Mouse (Mus musculus) CH12F3 (cell line): ENCODE results near the gene Prim2.

Experiments
- in situ Hi-C: fragments of 300-500 bp; cut with MboI; formaldehyde crosslinking; loops from 2 replicates; pipeline ENCODE4 v1.14.3; 2020; ENCODE audit warnings: low sequenced_read_pairs

Gene Prim2

DNA sequence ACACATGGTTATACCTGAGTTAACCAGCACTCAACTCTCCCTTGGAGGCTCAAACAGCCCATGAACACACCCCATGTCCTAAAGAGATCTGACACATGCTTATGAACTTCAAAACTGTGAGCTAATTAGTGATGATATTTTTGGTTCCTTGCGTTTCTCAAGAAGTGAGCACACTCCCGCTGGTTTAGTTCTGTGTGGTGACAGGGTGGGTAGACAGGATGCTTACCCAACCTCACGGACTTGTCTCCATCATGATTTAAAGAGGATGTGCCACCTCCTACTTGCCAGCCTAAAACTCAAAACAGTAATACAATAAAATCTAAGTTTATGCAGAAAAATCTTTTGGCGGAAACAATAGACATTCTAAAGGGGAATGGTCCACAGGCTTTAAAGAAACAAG, 173.5 kb downstream of the Prim2 start:
- in situ Hi-C loops = no loop called here

DNA sequence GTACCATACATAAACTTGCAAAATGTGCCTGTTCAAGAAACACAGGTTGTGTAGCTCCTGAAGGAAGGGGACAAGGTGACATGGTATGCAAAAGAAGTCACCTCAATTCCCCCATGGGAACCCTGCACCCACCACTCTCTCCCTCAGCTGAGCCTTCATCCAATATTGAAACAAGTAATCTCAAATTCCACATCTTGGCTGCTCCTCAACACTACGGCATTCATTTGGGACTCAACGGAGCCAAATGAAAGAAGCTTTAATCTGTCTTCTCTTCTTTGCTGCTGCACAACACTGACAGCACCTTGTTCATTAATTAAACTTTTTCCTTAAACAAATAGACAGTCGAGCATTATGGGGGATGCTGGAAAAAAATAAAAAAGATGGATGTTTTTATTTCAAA, 174.0 kb downstream of the Prim2 start:
- in situ Hi-C loops = no loop called here

DNA sequence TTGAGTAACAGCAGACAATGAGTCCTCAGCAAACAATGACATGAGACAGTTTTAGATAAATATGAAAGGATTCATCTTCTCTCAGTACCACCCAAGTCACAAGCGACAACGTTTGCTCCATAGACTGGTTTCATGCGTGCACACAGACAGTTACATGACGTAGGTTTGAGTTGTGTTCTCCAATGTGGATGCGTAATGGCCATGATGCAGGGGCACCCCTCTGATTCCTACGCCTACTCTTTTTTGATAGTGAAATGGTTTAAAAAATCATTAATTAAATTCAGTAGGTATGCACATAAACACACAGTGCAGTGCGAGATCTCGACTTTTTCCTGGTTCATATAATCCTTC, 174.4 kb downstream of the Prim2 start:
- in situ Hi-C loops = no loop called here

DNA sequence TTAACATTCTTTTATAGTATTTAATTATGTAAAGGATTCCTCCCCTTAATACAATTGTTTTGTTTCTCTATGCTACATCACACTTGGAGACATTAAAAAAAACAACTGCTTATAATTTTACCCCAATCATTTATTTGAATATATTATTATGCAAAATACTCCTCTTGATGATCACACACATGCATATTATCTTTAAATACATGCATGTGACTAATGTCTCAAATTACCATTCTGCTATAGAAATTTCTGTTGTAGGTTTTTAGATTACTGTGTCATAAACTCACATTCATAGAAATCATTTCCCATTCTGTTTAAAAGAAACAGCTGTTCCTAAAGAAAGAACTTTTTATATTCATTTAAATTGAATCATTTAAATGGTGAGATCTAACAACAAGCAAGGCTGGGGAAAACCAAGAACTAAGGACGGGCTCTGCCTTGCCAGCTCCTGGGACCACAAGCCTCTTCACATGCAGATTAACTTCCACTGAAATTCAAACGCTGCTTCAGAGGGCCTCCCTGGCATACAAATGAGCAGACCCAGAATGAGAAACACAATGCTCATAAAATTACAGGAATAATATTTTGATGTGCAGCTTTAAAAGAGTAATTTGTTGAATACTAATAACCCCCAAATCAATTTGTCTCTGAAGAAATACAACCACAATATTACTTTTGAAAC, 174.9 kb downstream of the Prim2 start:
- in situ Hi-C loops = no loop called here

DNA sequence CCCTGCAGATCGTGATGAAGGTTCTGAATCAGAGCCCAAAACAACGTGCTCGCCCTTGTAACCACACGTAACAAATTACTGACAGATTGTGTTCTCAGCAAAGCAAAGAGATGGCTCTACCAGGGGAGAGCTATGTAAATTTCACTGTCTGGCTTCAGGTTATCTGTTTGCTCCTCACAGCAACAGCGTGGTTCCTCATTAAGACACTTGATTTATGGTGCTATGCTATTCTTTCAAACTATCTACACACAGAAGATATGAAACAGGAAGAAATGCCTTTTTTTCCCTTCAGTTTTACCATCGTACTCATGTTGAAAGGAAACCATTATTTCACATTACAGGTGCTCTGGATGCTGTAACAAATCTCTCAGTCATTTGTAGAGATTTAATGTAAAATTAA, 179.4 kb downstream of the Prim2 start:
- in situ Hi-C loops = no loop called here

DNA sequence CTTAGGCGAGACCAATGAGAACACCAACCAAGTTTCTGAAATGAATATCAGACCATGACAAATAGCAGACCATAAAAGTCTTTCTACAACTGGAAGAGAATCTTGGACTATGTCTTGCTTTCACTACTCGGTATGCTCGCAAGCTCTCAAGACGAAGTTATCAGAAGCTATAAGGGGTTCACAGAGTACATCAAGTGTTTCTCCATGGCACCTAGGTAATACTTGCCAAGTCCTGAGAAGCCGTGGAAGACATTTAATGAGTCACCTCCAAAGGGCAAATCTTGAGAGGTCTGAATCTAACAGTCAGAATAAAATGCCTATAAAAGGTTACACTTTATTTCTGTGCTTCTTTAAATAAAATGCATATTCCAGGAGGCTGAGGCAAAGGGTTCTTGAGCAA, 181.2 kb downstream of the Prim2 start:
- in situ Hi-C loops = no loop called here

DNA sequence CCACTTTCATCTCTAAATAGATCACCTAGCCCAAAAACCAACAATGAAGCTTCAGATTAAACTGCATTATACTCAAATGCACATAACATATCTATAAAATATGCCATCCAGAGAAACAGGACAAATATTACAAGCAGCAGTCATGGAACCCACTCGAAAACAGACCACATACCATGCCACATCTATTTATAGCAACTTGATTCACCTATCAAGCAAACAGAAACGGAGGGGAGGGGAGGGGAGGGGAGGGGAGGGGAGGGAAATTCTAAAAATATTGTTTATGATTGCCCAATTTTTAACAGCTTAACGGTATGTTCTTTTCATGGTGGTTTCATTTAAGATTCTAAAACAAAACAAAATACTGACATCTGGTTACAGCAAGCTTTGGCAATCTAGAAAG, 185.8 kb downstream of the Prim2 start:
- in situ Hi-C loops = no loop called here

DNA sequence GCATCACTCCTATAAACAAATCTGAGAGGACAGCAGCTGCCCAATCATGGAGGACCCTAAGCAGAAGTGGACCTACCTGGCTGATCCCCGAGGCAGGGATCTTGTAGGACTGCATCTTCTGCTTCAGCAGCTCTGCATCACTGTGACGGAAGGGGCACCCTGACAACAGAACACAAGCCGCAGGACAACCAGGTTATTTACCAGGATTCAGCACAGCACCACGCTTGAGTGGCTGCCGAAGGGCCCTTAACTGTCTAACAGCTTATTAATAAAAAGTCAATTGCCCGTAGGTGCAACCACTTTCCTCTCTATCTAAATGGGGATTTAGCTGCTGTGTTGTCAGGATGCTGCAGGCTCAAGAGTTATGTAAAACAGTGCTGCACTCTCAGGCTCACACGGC, 189.2 kb downstream of the Prim2 start:
- in situ Hi-C loops = no loop called here

DNA sequence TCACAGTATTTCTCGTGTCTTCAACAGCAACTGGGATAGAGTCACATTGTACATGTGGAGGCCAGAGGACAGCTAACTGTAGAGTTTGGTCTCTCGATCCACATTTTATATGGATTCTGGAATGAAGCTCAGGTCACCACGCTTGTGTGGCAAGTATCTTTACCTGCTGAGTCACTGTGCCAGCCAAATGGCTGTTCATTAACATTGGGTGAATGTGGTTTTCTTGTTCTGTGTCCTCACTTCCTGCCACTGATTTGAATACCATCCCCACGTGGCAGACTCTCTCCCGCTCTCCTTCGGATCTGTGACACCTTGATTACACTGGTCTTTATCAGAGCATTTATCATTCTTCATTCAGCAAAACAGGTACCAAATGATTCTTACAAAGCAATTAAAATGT, 198.5 kb downstream of the Prim2 start:
- in situ Hi-C loops = no loop called here

DNA sequence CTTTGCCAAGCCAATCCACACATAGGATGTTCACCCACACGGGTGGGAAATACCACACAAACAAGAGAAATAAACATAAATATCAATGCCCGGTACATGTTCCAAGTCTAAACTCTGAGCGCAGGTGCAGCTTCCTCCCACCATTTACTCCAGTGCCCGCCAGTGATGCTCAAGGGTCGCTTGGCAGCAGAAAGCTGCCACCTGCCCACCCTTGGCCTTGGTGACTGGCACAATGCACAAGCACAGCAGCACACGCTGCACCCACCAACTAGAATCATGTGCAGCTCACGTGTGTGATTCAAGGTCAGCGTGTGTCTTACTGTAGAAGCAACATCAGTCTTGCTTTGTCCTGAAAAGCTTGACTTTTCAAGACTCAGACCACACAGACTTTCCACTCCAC, 199.4 kb downstream of the Prim2 start:
- in situ Hi-C loops = no loop called here

DNA sequence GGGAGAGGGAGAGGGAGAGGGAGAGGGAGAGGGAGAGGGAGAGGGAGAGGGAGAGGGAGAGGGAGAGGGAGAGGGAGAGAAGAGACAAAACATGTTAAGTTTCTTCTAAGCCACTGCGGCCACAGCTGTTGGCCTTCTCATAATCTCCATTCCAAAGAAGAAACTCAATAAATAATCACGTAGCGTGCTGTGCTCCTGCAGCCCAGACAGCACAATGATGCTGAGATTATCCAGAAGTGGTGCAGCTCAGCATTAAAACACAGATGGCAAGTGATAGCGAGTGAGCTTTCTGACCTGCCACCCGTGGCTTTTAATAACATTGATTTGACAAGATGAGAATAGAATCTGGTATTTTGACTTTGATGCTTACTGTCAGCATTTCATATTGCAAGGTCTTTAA, 205.4 kb downstream of the Prim2 start:
- in situ Hi-C loops = no loop called here

DNA sequence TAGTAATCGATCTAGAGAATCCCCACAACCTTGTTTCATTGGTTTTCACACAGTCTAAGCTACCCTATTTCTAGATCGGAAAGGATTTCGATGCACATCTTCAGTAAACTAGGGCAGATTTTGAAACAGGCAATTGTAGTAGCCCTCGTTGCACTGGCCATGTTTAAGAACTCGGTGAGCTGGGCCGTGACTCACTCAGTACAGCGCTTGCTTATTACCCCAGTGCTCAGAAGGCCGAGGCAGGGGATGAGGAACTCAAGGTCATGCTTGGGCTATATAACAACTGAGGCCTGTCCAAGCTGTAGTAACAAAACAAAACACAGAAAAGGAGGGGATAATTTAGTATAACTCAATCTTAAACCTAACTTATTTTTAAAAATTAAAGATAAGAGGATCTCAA, 208.9 kb downstream of the Prim2 start:
- in situ Hi-C loops = no loop called here

DNA sequence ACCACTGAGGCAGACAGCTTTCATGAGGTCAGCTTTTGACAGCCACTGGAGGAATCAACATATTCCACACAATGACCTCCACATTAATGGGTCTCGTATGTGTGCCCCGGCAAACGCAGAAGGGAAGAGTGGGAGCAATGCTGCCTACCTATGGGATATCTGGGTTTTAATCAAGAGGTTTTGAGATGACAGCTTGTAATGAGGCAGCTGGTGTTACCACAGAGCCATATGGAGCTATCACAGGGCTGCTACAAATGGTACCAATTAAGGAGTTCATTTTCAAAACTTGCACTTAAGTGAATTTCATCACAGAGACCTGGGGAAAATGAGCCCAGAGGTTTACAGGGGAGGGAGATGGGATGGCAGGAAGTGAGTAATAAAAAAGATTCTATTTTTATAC, 209.3 kb downstream of the Prim2 start:
- in situ Hi-C loops = no loop called here

DNA sequence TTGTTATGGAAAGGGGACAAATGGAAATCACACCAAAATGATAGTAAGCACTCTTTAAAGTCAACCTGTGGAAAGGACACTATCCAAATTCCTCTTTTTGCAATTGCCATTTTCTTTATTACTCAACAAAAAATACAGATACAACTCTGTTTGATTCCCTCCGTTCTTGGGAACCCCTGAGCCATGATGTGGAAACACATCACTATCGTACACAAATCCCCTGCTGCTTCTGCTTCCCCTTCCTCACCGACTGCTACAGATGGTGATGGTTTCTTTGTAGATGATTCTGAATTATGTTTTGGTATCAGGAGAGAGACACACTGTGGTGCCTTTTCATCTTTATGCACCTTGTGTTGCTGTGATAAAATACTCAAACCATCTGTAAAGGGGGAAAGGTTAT, 210.6 kb downstream of the Prim2 start:
- in situ Hi-C loops = no loop called here

DNA sequence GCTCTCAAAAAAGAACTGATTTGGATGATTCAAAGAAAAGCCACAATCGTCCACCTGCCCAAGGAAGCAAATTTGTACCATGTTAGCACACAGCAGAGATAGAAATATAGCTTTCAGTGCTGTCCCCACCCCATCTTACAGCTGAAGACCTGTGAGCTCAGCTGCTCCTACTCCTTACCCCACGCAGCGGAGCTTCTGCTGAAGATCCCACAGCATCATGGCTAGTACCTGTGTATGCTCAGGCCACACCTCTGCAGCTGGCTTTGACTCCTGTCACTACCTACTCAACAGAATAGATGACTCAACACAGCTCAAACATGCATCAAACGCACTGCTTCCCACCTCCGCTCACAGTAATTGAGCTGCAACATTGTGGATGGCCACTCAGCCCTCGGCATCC, 215.3 kb downstream of the Prim2 start:
- in situ Hi-C loops = no loop called here

DNA sequence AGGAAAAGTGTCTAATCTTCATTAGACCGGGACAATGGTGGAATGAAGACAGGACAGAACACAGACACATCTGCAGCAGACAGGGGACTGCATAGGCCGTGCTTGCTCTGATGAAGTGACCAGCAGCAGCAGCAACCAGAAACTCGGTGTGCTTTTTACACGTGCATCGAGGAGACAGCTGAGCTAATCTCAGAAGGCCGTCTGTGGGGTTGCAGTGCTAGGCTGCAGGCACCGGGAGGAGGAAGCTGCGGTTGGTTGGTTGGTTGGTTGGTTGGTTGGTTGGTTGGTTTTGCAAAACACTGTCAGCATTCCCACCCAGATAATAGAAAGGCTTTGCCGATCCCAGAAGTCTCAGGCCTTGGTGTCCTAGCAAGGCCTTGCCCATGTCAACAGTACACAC, 216.3 kb downstream of the Prim2 start:
- in situ Hi-C loops = no loop called here

DNA sequence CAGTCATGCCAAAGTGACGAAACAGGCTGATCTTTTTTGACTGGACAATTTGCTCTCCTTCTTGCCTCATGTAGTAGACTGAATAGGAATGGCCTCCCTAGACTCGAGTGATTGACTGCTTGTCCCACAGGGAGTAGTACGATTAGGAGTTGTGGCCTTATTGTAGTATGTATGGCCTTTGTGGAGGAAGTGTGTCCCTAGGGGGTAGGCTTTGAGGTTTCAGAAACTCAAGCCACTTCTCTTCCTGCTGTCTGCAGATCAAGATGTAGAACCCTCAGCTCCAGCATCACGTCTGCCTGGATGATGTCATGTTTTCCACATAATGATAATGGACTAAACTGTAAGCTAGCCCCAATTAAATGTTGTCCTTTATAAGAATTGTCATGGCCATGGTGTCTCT, 222.4 kb downstream of the Prim2 start:
- in situ Hi-C loops = no loop called here

DNA sequence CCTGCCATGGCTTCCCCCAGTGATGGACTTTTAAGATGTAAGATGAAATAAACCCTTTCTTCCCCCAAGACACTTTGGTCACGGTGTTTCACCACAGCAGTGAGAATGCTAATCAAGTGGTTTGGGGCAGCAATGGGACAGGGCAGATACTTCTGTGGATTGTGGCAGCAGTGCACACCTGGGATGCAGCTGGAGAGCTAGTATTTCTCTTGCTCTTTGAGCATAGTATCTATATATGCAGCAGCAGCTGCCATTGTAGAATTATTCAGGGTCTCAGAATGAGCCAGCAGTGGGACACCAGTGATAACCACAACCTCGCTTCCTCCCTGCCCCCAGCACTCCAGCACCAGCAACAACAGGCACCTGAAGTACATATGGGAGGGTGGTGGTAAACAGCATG, 233.4 kb downstream of the Prim2 start:
- in situ Hi-C loops = no loop called here
